Mouse (Mus musculus) cerebellum, adult 2 months (tissue): ENCODE measurements around the gene Enkur. TPM values are rescaled to one million over a fixed set of nuclear protein-coding genes. Genes with fewer than 3 reads are reported as not detected.
A peak's percentile ranks its signal among the peaks of the same experiment; 100 is the strongest.

Experiments used
- DNase-seq, 2 experiments: peaks; one replicate each; pipeline ENCODE4 v3.0.0; 2021
- H3K27ac ChIP-seq: fragments of 200-500 bp; 2 replicates; pipeline ENCODE4 v1.5.1; 2012; ENCODE audit warnings: low read length, control low read depth, inconsistent platforms; ENCODE audit not compliant: insufficient read depth
- H3K27me3 ChIP-seq: fragments of 200-500 bp; 2 replicates; pipeline ENCODE4 v1.6.1; 2012; ENCODE audit warnings: inconsistent platforms, mild to moderate bottlenecking, low read length, moderate library complexity; ENCODE audit not compliant: control insufficient read depth, insufficient read depth
- H3K4me1 ChIP-seq: fragments of 200-500 bp; 2 replicates; pipeline ENCODE4 v1.6.1; 2011; ENCODE audit warnings: low read length; ENCODE audit not compliant: control insufficient read depth, insufficient read depth
- H3K4me3 ChIP-seq: fragments of 200-500 bp; replicated peaks from 2 replicates; pipeline ENCODE3; 2011; ENCODE audit warnings: mild to moderate bottlenecking, low read depth, low read length, control low read depth; ENCODE audit not compliant: insufficient read depth
- CTCF ChIP-seq: fragments of 200-500 bp; IDR thresholded peaks from 2 replicates; pipeline ENCODE4 v1.5.1; 2011; ENCODE audit warnings: low read depth, mild to moderate bottlenecking, control low read depth, low read length, moderate library complexity, borderline replicate concordance; ENCODE audit not compliant: insufficient read depth
- POLR2A ChIP-seq: fragments of 200-500 bp; IDR thresholded peaks from 2 replicates; pipeline ENCODE4 v1.6.1; 2011; ENCODE audit warnings: low read length, control low read depth, borderline replicate concordance; ENCODE audit not compliant: insufficient read depth
- WGBS: fragments of 180-500 bp; shearing (Covaris S2); methylation state at CpG from one replicate; pipeline ENCODE4 v1.1.7; 2018; 5-methylcytosine and 5-hydroxymethylcytosine counted together
- polyA plus RNA-seq: library from polyadenylated mRNA; depleted of rRNA; stranded (reverse); fragments of >200 nt; gene quantifications from 2 replicates; pipeline ENCODE4 v1.2.3, GENCODE M21; 2012

Enkur gene
- polyA plus RNA-seq, 1 experiment, result 1.0 TPM

DNA sequence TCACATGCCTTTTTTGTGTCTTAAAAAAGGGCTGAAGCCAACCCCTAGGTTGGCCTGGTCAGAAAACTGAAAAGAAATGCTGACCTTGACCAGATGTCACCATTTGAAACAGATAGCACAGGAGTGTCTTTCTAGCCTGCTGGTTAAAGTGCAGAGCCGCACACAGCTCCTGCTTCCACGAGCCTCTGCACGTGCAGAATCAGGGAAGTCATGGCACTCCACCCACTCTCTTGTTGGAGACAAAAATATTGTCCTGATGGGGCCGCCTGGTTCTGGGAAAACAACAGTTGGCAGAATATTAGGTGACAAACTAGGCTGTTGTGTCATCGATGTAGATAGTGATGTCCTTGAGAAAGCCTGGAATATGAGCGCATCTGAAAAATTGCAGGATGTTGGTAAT is 6.2 kb upstream of the Enkur start:
- Histone ChIP-seq H3K27me3 (no peaks in the 10 kb centered on the region), H3K27ac (no peak overlapping the region), H3K4me1 (peaks cover 3% of the 10 kb centered on the region; the same call in 1 of the 2 replicates), H3K4me3 (no peak overlapping the region)
- DNase-seq, result no peak
- TF ChIP-seq CTCF, result no peak
- no peak for TF ChIP-seq POLR2A
- WGBS, result 81% methylated on average over 6 of the region's 6 CpGs

DNA sequence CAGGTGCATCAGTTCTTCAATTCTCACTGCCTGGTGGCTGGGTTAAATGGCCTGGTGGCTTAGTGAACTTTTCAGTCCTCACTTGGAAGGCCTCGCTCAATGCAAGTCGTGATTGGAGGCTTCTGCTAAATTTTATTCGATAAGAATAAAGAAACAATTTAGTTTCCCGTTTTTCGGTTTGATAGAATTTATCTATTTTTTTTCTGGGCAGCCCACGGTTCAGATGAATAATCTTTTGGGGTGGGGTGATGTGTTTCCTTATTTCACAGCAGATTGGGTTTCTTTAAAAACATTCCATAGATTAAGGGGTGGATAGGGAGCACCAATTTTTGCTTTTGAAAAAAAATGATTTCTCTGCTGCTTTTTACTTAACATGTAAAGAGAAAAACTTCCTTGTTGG is 1.1 kb upstream of the Enkur start:
- H3K4me3 ChIP-seq, result peak overlapping the region; percentile 75
- no peaks in the 10 kb centered on the region for H3K27me3 ChIP-seq
- TF ChIP-seq POLR2A (no peak), CTCF (no peak)
- 31% methylated on average over 6 of the region's 6 CpGs for WGBS
- peaks cover 3% of the 10 kb centered on the region; the same call in 1 of the 2 replicates for H3K4me1 ChIP-seq
- DNase-seq, result no peak
- no peak overlapping the region for H3K27ac ChIP-seq

DNA sequence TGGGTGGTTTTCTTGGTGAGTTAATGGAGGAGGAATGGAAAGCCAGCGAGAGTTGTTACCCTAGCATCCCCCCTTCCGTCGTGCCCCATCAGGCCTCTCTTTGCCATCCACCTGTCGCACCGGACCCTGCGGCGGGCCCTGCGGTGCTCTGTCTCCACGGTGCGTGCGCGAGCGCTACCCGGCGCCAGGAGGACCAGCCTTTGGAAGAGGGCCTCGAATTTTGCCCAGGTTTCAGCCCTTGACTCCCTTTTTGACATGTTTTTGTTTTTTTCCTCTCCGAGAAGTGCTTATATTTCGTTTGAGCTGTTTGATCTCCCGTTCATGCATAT is 630 bp upstream of the Enkur start:
- WGBS, result under 1% methylated on average over 19 of the region's 19 CpGs
- DNase-seq, result no peak
- Histone ChIP-seq H3K4me1 (peaks cover 3% of the 10 kb centered on the region; the same call in 1 of the 2 replicates), H3K4me3 (peak overlapping the region; percentile 75), H3K27me3 (no peaks in the 10 kb centered on the region), H3K27ac (peak overlapping the region; percentile 19)
- TF ChIP-seq CTCF (no peak), POLR2A (no peak)

DNA sequence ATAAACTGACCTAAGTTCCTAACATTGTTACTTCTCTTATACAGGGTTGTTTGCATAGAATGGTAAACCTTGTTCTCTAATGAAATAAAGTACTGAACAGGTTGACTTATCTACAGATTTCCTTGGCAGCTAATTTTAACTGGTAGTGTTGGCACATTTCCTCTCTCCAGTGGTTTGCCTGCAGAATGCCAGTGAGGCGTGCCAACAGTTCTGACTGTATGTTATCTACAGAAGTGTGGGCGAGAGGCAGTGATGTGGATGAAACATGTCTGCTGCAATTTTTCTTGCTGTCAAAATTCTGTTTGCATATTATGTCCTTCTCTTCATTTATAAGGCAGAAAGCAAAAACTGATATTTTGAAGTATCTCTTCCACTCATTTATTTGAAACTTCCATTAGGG is 2.4 kb downstream of the Enkur start:
- TF ChIP-seq POLR2A (no peak), CTCF (no peak)
- Histone ChIP-seq H3K4me1 (peaks cover 3% of the 10 kb centered on the region; the same call in 1 of the 2 replicates), H3K4me3 (no peak overlapping the region), H3K27me3 (no peaks in the 10 kb centered on the region), H3K27ac (no peak overlapping the region)
- DNase-seq, result no peak
- 41% methylated on average over 2 of the region's 2 CpGs for WGBS

DNA sequence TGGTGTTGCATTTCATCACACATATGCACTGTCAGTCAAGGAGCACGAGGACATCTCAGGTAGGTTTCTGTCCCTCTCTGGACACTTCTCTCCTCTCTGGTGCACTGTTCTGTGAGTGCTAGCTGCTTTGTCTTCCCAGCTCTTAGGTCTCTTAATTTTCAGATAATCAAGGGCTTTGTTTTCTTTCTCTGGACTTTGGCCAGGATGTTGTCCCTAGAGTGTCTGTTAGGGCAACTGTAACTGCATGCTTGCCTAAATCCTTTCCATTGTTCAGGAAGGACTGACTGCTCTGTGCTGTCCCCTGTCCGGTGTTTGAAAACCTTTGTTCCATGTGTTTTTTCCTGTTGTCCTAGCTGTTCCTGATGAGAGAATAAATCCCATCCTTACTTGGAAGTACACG is 6.1 kb downstream of the Enkur start:
- 36% methylated on average over 3 of the region's 3 CpGs for WGBS
- TF ChIP-seq CTCF, result no peak
- DNase-seq, result no peak

DNA sequence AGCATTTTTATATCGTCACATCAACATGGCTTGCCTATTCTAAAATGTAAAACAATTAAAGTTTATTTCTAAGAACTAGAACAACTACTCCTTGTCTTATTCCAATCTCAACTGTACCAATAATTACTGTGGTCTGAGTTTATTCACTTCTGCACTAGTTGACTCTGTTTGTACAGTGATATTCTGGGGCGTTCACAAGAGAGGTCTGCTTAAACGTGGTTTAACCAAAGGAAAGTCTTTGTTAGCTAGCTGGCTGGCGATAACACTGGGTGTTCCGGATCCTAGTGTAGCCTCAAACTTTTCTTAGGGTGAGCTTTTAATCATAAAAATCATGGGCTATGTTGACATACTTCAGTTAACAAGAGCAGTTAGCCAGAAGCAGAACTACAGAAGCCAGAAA is 9.9 kb downstream of the Enkur start:
- H3K4me3 ChIP-seq, result no peak overlapping the region
- TF ChIP-seq CTCF, result no peak
- no peak for TF ChIP-seq POLR2A
- no peak overlapping the region for H3K27ac ChIP-seq
- H3K27me3 ChIP-seq, result no peaks in the 10 kb centered on the region
- H3K4me1 ChIP-seq, result no peaks in the 10 kb centered on the region
- 92% methylated on average over 5 of the region's 5 CpGs for WGBS
- DNase-seq, result no peak

More for the DNA sequence above, 6.1 kb downstream of the Enkur start:
- Histone ChIP-seq H3K27me3 (no peaks in the 10 kb centered on the region), H3K4me1 (no peaks in the 10 kb centered on the region), H3K4me3 (no peak overlapping the region), H3K27ac (no peak overlapping the region)

DNA sequence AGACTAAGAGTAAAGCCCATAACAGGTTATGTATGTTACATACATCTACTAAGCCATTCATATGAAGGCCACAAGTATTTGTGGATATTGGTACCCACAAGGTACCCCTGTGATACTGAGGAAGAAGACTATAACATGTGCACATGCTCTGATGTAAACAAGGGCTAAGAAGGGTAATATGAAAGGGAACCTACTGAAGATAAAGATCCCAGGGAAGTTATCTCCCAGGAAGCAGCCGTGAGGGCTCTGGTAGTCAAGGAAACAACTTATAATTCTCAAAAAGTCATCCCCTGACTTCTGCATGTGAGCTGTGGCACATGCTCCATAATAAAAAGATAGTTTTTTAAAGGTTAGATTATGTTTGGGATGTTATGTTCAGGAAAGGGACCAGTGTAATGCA is 13.9 kb downstream of the Enkur start:
- H3K27me3 ChIP-seq, result no peaks in the 10 kb centered on the region
- no peaks in the 10 kb centered on the region for H3K4me1 ChIP-seq
- TF ChIP-seq POLR2A (no peak), CTCF (no peak)
- no peak overlapping the region for H3K27ac ChIP-seq
- no peak for DNase-seq
- WGBS, result 86% methylated on average over 1 of the region's 1 CpGs
- no peak overlapping the region for H3K4me3 ChIP-seq

DNA sequence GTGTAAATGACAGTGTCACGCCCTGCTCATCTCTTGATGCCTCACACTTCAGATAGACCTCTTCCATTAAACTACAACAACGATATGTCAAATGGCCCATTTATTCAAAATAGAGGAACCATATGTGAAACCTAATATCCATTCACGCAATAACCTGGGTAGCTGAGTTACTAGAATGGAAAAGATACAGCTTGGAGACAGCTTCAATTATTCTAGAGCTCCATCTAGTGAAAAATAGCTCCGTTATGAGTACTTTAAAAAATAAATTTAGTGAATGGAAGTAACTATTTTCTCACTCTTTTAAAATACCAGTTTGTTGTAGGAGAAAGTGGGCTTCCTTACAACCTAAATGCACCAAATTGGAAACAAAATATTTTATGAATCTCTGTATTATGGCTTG is 16.6 kb downstream of the Enkur start:
- H3K4me3 ChIP-seq, result no peak overlapping the region
- H3K27me3 ChIP-seq, result no peaks in the 10 kb centered on the region
- H3K27ac ChIP-seq, result no peak overlapping the region
- 45% methylated on average over 4 of the region's 4 CpGs for WGBS
- DNase-seq, result peak in 1 of 2 experiments; percentile 15
- TF ChIP-seq CTCF (peak; percentile 9; the same call in 1 of the 2 replicates), POLR2A (no peak)
- no peaks in the 10 kb centered on the region for H3K4me1 ChIP-seq
